Mouse (Mus musculus) hindbrain, embryonic 14.5 days (tissue): ENCODE measurements around the gene Lingo4. TPM values are rescaled to one million over a fixed set of nuclear protein-coding genes. Genes with fewer than 3 reads are reported as not detected.
A peak's percentile ranks its signal among the peaks of the same experiment; 100 is the strongest.

Experiments
- ATAC-seq: fragments of 200-750 bp; cut with Nextera tagmentation; 2 replicates; pipeline ENCODE4 v1.8.0; 2017; ENCODE audit warnings: moderate number of reproducible peaks, mild to moderate bottlenecking, moderate TSS enrichment, moderate library complexity; ENCODE audit not compliant: low FRiP score
- DNase-seq: peaks from one replicate; pipeline ENCODE4 v3.0.0-alpha.2; 2015; ENCODE audit warnings: low spot score
- H3K27ac ChIP-seq: fragments of 300-500 bp; sonication (generic); 2 replicates; pipeline ENCODE4 v1.5.1; 2014; ENCODE audit warnings: mild to moderate bottlenecking, moderate library complexity
- H3K27me3 ChIP-seq: fragments of 300-500 bp; sonication (generic); 2 replicates; pipeline ENCODE4 v1.6.1; 2014; ENCODE audit warnings: mild to moderate bottlenecking, low read length, mixed read lengths; ENCODE audit not compliant: control insufficient read depth, insufficient read depth
- H3K36me3 ChIP-seq: fragments of 300-500 bp; sonication (generic); replicated peaks from 2 replicates; pipeline ENCODE4 v1.6.1; 2014; ENCODE audit not compliant: control insufficient read depth, insufficient read depth
- H3K4me1 ChIP-seq: fragments of 300-500 bp; sonication (generic); replicated peaks from 2 replicates; pipeline ENCODE4 v1.6.1; 2014; ENCODE audit warnings: antibody characterized with exemption, low read length, mixed read lengths; ENCODE audit not compliant: control insufficient read depth, insufficient read depth
- H3K4me2 ChIP-seq: fragments of 300-500 bp; sonication (generic); replicated peaks from 2 replicates; pipeline ENCODE4 v1.6.1; 2014; ENCODE audit warnings: mild to moderate bottlenecking, moderate library complexity
- H3K4me3 ChIP-seq: fragments of 300-500 bp; sonication (generic); replicated peaks from 2 replicates; pipeline ENCODE4 v1.5.1; 2014; ENCODE audit warnings: mild to moderate bottlenecking, low read length
- H3K9ac ChIP-seq: fragments of 300-500 bp; sonication (generic); 2 replicates; pipeline ENCODE4 v1.6.1; 2014
- H3K9me3 ChIP-seq: fragments of 300-500 bp; sonication (generic); 2 replicates; pipeline ENCODE4 v1.6.1; 2016; ENCODE audit warnings: low read length; ENCODE audit not compliant: control insufficient read depth
- WGBS: fragments of 180-500 bp; shearing (Covaris S2); extraction: QIAGEN DNeasy Blood & Tissue Kit; methylation state at CpG from one replicate; pipeline ENCODE4 v1.1.7; 2014; 5-methylcytosine and 5-hydroxymethylcytosine counted together
- polyA plus RNA-seq: library from polyadenylated mRNA; unstranded; fragments of >200 nt; fragmentation: Nextera tagmentation; extraction: Ambion mirVana; gene quantifications from 2 replicates; pipeline ENCODE4 v1.2.1, GENCODE M21; 2014

Lingo4 gene
- polyA plus RNA-seq, 1 experiment from 2014 or later = 0.94 TPM

DNA sequence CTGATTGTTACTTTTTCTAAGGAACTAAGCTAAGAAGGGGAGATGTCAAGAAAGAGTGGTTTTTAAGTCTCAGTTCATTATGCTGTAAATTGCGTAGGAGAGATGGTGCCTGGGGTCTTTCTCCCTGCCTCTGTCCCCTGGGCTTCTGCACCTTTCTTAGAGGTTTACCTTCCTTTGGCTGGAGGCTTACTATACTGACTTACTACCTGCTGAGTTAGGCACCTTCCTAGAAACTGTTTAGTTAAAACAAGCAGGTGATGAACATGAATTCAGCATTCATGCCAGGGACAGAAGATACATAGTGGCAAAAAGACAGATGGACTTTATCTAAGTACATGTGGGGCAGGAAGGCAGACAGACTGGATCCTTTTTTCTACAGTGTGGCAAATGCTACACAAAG, 2.0 kb upstream of the Lingo4 start:
- no peak overlapping the region for H3K27ac ChIP-seq
- H3K36me3 ChIP-seq = no peaks in the 10 kb centered on the region
- 77% methylated on average over 1 of the region's 1 CpGs for WGBS
- no peak overlapping the region for H3K4me3 ChIP-seq
- no peak overlapping the region for H3K9ac ChIP-seq
- H3K9me3 ChIP-seq = no peaks in the 10 kb centered on the region
- ATAC-seq (no peak), DNase-seq (no peak)
- H3K27me3 ChIP-seq = peaks cover 10% of the 10 kb centered on the region; the same call in 1 of the 2 replicates
- H3K4me2 ChIP-seq = no peak overlapping the region
- H3K4me1 ChIP-seq = peaks cover 5% of the 10 kb centered on the region

DNA sequence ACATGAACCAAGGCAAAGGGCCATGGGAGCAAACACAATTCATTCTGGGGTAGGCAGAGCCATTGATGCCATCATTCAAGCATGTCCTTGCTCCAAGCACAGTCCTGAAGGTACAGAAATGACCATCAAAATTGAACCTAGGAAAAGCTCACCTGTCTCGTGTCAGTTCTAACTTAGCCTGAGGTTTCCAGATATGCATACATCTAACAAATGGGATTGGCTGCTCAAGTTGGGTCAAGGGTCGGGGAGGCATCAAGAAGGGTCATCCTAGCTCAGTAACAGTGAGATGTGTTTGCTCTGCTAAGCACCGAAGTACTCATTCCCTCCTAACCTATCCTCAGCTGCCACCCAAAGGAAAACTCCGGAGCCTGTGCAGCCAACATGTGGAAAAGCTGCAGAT, 1.5 kb upstream of the Lingo4 start:
- H3K27me3 ChIP-seq = peaks cover 10% of the 10 kb centered on the region; the same call in 1 of the 2 replicates
- no peak overlapping the region for H3K27ac ChIP-seq
- no peak for ATAC-seq
- no peak overlapping the region for H3K4me2 ChIP-seq
- DNase-seq = no peak
- H3K9ac ChIP-seq = no peak overlapping the region
- H3K4me1 ChIP-seq = peaks cover 5% of the 10 kb centered on the region
- H3K36me3 ChIP-seq = no peaks in the 10 kb centered on the region
- 87% methylated on average over 4 of the region's 4 CpGs for WGBS
- H3K9me3 ChIP-seq = no peaks in the 10 kb centered on the region
- H3K4me3 ChIP-seq = no peak overlapping the region

DNA sequence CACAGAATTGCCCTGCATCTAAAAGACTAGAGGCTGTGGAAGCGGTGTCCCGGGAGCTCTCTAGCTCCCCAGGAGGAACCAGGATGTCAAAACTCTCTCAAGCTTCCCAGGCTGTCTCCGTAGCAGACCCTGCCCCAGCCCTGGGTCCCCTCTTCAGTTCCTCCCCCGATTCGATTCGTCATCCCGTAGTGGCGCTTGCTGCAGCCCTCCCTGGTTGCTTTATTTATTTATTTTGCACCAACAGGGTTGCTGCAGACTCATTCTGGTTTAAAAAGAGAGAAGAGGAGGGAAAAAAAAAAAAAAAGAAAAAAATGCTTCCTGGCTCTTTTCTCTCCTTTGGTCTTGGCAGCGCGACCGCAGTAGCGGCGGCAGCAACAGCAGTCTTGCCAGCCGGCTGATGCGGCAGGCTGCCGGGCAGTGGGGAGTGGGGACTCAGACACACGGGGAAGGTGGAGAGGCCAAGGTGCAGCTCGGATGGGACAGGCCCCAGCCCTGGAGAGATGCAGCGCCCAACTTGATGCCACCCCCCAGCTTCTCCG, 695 bp downstream of the Lingo4 start:
- H3K27ac ChIP-seq = no peak overlapping the region
- peak overlapping the region; percentile 63 for H3K4me2 ChIP-seq
- H3K9ac ChIP-seq = peak overlapping the region; percentile 56
- peak; percentile 58 for DNase-seq
- WGBS = 1% methylated on average over 20 of the region's 20 CpGs
- no peaks in the 10 kb centered on the region for H3K36me3 ChIP-seq
- H3K9me3 ChIP-seq = no peaks in the 10 kb centered on the region
- H3K4me3 ChIP-seq = peak overlapping the region; percentile 32
- peaks cover 10% of the 10 kb centered on the region; the same call in 1 of the 2 replicates for H3K27me3 ChIP-seq
- H3K4me1 ChIP-seq = peaks cover 5% of the 10 kb centered on the region
- ATAC-seq = peak; percentile 67

DNA sequence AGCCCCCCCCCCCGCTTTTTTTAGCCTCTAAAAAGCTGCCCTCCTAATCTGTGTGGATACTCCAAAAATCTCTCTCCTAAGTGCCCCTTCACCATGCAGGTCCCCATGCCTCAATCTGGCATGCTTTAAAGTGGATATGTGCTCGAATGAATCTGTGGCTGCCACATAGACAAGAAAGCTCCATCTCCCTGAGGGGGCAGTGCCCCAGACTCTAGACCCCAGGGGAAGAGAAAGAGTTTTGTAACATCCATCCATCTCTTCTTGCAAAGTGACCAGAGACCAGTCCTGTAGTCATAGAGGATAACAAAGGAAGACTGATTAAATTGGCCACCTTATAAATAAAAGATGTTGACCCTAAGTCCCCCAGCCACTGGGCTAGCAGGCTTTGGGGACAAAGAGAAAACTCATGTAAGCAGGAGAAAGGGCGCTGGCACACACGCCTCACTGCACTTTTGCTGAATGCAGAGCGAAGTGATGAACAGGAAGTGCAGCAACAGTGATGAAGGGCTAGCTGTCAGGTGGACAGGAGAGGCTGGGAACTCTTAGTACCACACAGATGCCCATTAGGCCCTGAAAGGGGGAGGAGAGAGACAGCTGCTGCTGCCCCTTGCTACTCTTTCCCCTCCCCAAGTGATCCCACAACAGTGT, 1.5 kb downstream of the Lingo4 start:
- peak; percentile 24 for DNase-seq
- peak overlapping the region; percentile 63 for H3K4me2 ChIP-seq
- ATAC-seq = peak; percentile 9; the same call in 1 of the 2 replicates
- no peaks in the 10 kb centered on the region for H3K9me3 ChIP-seq
- no peak overlapping the region for H3K27ac ChIP-seq
- peak overlapping the region; percentile 32; the same call in 1 of the 2 replicates for H3K4me3 ChIP-seq
- peak overlapping the region; percentile 56; the same call in 1 of the 2 replicates for H3K9ac ChIP-seq
- H3K27me3 ChIP-seq = peaks cover 10% of the 10 kb centered on the region; the same call in 1 of the 2 replicates
- no peaks in the 10 kb centered on the region for H3K36me3 ChIP-seq
- WGBS = 11% methylated on average over 5 of the region's 5 CpGs
- H3K4me1 ChIP-seq = peaks cover 9% of the 10 kb centered on the region

DNA sequence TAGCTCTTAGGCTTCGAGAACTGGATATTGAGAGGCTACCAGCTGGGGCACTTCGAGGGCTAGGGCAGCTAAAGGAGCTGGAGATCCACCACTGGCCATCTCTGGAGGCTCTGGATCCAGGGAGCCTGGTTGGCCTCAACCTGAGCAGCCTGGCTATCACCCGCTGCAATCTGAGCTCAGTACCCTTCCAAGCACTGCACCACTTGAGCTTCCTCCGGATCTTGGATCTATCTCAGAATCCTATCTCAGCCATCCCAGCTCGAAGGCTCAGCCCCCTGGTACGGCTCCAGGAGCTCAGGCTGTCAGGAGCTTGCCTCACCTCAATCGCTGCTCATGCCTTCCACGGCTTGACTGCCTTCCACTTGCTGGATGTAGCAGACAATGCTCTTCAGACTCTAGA, 4.1 kb downstream of the Lingo4 start:
- ATAC-seq (no peak), DNase-seq (no peak)
- Histone ChIP-seq H3K9ac (no peak overlapping the region), H3K4me3 (no peak overlapping the region), H3K27ac (no peak overlapping the region), H3K9me3 (no peaks in the 10 kb centered on the region), H3K4me1 (peaks cover 15% of the 10 kb centered on the region), H3K4me2 (no peak overlapping the region), H3K36me3 (no peaks in the 10 kb centered on the region), H3K27me3 (0 out of 2 replicates have a peak, but pooled peaks cover 3% of the 10 kb centered on the region)
- 78% methylated on average over 8 of the region's 8 CpGs for WGBS

DNA sequence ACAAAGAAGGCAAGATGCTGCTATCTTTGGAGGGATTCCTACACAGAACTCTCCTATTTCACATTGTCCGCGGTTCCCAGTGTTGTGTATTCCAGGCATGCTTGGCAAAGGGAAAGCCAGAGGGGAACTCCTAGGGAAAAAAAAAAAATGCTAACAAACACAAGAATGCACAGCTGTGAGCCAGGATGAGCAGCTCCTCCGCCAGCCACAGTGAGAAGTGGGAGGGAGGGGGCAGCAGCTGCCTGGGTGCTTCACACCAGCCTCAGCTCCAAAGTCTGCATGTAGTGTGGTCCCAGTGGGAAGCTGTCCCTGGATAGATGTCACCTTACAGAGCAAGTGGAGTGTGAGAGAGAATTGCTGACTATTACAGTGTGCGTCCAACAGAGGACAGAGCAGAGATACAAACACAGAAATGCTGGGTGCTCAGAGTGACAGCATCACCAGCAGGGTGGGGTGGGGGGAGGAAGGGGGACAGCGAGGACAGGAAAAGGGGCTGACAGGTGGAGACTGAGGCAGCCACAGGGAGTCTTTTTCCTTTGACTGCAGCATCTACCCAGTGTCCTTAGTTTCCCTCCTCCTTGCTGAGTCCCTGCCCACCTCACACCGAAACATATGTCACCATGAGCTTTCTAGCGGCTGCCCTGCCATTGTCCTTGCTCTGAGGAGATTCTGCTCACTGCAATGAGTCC, 6.2 kb downstream of the Lingo4 start:
- 20% methylated on average over 7 of the region's 7 CpGs for WGBS
- no peak for DNase-seq
- H3K36me3 ChIP-seq = no peaks in the 10 kb centered on the region
- ATAC-seq = peak; percentile 69
- H3K4me3 ChIP-seq = no peak overlapping the region
- no peaks in the 10 kb centered on the region for H3K9me3 ChIP-seq
- peaks cover 10% of the 10 kb centered on the region; the same call in 1 of the 2 replicates for H3K4me1 ChIP-seq
- no peak overlapping the region for H3K4me2 ChIP-seq
- H3K9ac ChIP-seq = peak overlapping the region; percentile 24; the same call in 1 of the 2 replicates
- H3K27ac ChIP-seq = no peak overlapping the region
- H3K27me3 ChIP-seq = no peaks in the 10 kb centered on the region

DNA sequence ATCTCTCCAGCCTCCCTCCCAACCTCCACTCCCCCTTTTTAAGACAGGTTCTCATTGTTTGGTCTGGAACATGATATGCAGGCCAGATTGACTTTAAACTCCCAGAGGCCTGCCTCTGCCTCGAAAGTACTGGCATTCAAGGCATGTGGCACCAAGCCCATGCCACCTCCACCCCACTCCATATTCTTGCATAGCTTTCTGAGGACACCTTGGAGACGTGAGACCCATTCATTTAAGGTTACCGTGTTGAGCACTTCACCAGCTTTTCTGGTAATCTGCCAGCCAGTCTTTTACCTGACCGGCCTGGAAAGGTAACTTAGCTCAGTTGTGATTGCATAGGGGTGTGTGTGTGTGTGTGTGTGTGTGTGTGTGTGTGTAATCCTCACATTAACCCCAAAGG, 7.2 kb downstream of the Lingo4 start:
- WGBS = 76% methylated on average over 4 of the region's 4 CpGs
- no peak overlapping the region for H3K27ac ChIP-seq
- no peak overlapping the region for H3K4me3 ChIP-seq
- ATAC-seq (no peak), DNase-seq (no peak)
- H3K4me2 ChIP-seq = no peak overlapping the region
- no peaks in the 10 kb centered on the region for H3K9me3 ChIP-seq
- no peaks in the 10 kb centered on the region for H3K27me3 ChIP-seq
- no peak overlapping the region for H3K9ac ChIP-seq
- H3K36me3 ChIP-seq = no peaks in the 10 kb centered on the region
- H3K4me1 ChIP-seq = 0 out of 2 replicates have a peak, but pooled peaks cover 10% of the 10 kb centered on the region

DNA sequence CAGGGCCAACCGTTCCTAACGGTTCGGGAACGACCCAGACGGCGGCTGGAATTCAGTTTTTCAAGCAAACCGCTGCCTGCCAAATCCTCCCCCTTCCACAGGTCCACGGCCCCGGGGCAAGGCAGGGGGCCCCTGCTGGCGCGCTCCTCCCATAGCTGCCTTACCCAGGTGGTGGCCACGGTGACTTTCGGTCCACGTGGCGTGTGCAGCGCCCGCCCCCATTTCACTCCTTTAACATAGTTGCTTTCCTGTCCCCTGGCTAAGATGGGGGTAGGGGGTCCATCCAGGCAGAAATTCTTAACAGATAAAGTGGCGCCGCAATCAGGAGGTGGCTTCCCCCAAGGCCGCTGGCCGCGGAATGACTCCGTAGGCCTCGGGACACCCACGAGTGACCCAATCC, 14.2 kb downstream of the Lingo4 start:
- no peaks in the 10 kb centered on the region for H3K27me3 ChIP-seq
- DNase-seq (no peak), ATAC-seq (peak; percentile 58)
- no peaks in the 10 kb centered on the region for H3K9me3 ChIP-seq
- H3K27ac ChIP-seq = peak overlapping the region; percentile 73
- H3K9ac ChIP-seq = peak overlapping the region; percentile 64
- 7% methylated on average over 25 of the region's 25 CpGs for WGBS
- H3K4me3 ChIP-seq = peak overlapping the region; percentile 76
- H3K4me1 ChIP-seq = peaks cover 16% of the 10 kb centered on the region
- no peaks in the 10 kb centered on the region for H3K36me3 ChIP-seq
- H3K4me2 ChIP-seq = peak overlapping the region; percentile 92

DNA sequence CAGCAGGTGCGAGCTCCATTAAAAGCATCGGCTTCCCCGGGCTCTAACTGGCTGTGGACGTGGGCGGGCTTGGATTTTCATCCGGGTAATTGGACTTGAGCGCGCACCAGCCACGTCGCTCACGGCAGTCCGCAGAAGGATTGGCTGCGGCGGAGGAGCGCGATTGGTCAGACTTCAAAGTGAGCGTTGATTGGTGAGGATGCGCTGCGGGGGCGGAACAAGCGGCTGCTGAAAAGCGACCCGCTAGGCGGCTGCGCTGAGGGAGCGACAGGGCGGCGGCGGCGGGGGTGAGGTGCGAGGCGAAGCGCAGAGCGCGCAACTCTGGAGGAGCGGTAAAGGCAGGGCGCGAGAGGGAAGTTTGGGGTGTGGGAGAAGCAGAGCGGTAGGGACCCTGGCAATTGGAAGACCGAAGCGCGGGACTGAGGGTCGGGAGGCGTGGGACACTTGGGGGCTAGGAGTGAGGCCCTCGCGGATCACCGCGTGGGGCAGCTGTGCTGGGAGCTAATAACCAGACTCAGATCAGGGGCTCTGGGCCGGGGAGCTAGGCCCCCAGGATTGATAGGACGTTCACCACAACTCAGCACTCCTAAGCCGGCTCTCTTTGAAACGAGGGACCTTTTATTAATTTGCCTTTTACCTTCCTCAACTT, 14.8 kb downstream of the Lingo4 start, which contains the start of gene Tdrkh:
Gene Tdrkh, plus strand, starts transcription at position 243 of the 649 bp plus-strand sequence.
- H3K9me3 ChIP-seq = no peaks in the 10 kb centered on the region
- H3K27me3 ChIP-seq = no peaks in the 10 kb centered on the region
- peak within 1 kb of the TSS; percentile 81 for H3K9ac ChIP-seq
- peak; percentile 99 for ATAC-seq
- peak within 1 kb of the TSS; percentile 76 for H3K4me3 ChIP-seq
- H3K4me1 ChIP-seq = peaks cover 16% of the 10 kb centered on the region
- H3K27ac ChIP-seq = peak within 1 kb of the TSS; percentile 73
- 6% methylated on average over 52 of the region's 52 CpGs for WGBS
- peak; percentile 98 for DNase-seq
- H3K36me3 ChIP-seq = no peaks in the 10 kb centered on the region
- peak within 1 kb of the TSS; percentile 92 for H3K4me2 ChIP-seq
